Mouse (Mus musculus): ENCODE results near the gene Dlk1.

Dlk1 gene

DNA sequence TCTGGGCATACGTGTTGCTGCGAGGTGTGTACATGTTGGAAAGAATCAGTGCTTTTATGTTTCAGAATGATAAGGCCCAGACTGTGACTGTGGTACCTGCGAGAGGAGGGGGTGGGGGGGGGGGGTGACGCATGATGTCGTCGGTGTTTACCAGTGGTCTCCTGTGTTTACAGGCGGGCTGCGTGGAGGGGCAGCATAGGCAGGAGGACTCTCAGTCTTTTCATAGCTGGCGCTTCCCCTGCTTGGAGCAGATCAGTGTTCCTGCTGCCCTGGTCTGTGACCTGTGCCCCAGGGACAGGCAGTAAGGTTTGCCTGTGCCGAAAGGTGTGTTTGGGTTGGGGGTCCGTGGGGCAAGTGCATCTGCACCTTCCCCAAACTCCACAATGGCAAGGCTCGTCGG, at the start of gene Dlk1:
Gene Dlk1 (plus strand): TSS at position 232 of the 400 bp plus-strand sequence.
- no peak for DNase-seq (ENCODE audit: low spot score)

- no peak for DNase-seq (ENCODE audit: low spot score)
These were observed 49.7 kb upstream of the Dlk1 start for GRCm38 (mm10) chr12:109402943-109403342.

GRCm38 (mm10) chr12:109403752-109404151, 48.9 kb upstream of the Dlk1 start:
- DNase-seq (ENCODE audit: low spot score): no peak

- no peak for DNase-seq (ENCODE audit: low spot score)
These were observed 46.6 kb upstream of the Dlk1 start for GRCm38 (mm10) chr12:109406018-109406417.

GRCm38 (mm10) chr12:109410723-109411122, 41.9 kb upstream of the Dlk1 start:
- no peak for DNase-seq (ENCODE audit: low spot score)

GRCm38 (mm10) chr12:109411172-109412070, 41.2 kb upstream of the Dlk1 start:
- no peak for DNase-seq (ENCODE audit: low spot score)

DNA sequence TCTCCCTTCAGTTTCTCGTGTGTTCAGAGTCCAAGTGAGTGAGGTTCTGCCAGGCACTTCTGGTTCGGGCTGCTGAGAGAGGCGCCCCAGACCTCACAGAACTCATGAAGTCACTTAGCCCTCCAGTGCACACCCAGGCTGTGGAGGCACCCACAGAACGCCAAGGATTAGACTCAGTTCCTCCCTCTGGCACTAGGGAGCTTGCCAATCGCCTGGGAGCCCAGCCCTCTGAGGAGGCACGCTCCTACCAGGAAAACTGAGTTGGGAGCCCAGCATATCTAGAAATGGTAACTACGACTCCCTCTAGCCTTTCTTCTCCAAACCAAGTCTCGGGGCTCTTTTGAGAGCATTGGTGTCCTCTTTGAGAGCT, 40.6 kb upstream of the Dlk1 start:
- DNase-seq (ENCODE audit: low spot score): no peak

DNA sequence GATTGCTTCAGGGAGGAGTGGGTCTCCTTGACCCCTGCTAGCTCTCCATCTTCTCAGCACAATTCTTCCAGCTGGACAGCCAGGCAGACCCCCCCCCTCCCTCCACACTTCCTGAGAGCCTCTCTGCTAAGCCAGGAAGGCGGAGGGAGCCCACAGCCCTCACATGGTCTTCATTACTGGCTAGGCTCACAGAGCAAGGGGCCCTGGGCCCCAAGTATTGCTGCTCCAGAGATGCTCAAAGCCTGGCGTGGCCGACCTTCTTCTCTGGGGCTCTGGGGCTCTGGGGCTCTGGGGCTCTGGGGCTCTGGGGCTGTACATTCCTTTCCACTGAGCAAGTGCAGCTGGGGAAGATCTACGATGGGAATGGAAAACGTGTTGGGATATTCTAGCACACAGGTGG, 39.9 kb upstream of the Dlk1 start:
- DNase-seq (ENCODE audit: low spot score): no peak

- no peak for DNase-seq (ENCODE audit: low spot score)
These were observed 39.3 kb upstream of the Dlk1 start for GRCm38 (mm10) chr12:109413321-109413720.

DNA sequence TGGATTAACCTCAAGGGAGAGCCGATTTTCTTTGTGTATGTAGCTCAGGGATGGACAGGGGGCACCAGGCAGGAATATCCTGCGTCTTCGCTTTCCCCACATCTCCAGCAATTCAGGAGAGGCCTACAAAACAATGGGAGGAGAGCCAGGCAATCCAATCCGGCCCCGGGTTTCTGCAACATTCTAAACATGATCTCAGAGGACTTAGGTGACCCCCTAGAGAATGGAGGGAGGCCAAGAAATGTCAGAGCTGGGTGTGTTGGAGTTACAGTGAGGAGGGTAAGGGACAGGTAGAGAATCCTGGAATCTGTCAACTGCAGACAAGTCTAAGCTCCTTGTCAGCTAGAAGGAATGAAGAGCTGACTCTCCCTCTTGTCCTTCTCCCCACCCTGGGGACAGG, 35.9 kb upstream of the Dlk1 start:
- no peak for DNase-seq (ENCODE audit: low spot score)

DNA sequence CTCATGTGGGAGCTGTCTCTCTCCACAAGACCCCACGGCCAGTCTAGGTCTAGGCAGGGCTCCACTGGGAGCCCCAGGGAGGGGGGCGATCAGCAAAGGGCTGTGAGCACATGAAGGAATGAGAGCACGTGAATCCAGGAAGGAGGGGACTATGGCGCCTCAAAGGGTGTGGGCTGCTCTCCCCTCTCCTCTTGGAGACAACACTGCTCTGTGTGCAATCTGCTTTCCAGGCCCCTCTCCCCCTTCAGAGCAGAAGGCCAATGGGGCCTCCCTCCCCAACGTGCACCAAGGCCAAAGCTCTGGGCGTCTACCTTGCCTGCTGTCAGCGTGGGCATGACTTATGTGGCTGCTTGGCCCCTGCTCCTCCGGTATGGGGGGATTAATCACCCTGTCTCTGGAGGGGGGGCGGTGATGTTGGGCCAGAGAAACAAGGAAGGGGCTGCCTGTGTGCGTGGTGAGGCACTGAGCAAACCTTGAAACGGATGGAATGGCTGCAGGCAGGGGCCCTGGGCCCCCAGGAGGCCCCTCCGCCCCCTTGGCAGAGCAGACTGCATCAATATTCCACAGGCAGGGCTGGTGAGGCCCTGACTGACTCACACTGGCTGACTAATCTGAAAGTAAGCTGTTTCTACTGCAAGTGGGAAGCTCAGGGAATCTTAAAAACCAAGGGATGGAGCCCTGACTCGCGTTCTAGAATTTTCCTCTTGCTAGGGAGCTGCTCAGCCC, 35.0 kb upstream of the Dlk1 start:
- DNase-seq (ENCODE audit: low spot score): no peak

GRCm38 (mm10) chr12:109420006-109420405, 32.6 kb upstream of the Dlk1 start:
- no peak for DNase-seq (ENCODE audit: low spot score)

DNA sequence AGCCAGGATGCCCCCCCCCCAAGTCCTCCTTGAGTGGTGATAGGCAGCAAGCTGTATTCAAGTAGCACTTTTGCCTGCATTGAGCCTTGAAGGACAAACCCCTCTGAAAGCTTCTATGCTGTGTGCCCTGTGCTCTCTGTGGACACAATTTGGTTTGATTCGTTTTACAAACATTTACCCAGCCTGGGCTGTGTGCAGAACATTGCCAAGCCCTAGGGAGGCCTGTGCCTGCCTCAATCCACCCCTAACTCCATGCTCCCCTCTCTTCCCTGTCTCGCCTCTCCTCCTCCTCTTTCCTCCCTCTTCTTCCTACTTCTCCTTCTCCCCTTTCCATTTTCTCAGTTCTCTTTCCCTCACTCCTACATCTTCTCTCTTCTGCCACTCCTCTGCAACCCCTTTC, 29.5 kb upstream of the Dlk1 start:
- no peak for DNase-seq (ENCODE audit: low spot score)

GRCm38 (mm10) chr12:109423716-109424429, 28.8 kb upstream of the Dlk1 start:
- no peak for DNase-seq (ENCODE audit: low spot score)

GRCm38 (mm10) chr12:109424753-109425332, 27.8 kb upstream of the Dlk1 start:
- peak; percentile 37 for DNase-seq (ENCODE audit: low spot score)

- no peak for DNase-seq (ENCODE audit: low spot score)
These were observed 26.6 kb upstream of the Dlk1 start for GRCm38 (mm10) chr12:109425982-109426381.

DNA sequence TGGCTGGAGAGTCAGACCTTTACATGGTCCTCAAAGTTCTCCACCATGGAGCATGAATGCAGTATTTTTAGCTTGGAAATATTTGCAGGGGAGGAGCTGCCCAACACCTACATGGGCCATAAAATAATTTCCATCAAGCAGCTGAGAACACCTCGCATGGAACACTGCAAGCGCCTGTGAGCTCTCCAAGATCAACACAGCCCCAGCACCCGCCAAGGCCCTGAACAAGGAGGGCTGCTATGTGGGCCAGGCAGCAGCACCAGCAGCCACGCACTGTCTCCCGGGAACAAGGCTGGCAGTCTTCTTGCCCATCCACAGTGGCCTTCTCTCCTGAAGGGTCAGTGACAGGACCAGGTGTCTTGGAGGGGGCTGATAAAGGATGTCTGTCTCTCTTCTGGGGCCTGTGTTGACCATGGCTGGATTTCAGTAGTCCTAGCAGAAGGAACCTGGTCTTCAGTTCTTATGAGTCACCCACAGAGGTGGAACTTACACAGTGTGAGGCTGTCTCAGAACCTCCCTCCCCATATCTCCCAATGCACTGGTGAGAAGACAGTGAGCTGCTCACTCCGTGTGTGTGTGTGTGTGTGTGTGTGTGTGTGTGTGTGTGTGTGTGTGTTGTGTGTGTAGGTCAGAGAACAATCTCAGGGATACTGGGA, 20.0 kb upstream of the Dlk1 start:
- no peak for DNase-seq (ENCODE audit: low spot score)

- DNase-seq (ENCODE audit: low spot score): no peak
These were observed 16.2 kb upstream of the Dlk1 start for GRCm38 (mm10) chr12:109436367-109436807.

- no peak for DNase-seq (ENCODE audit: low spot score)
These were observed 15.8 kb upstream of the Dlk1 start for GRCm38 (mm10) chr12:109436852-109437251.

GRCm38 (mm10) chr12:109437559-109438350, 14.9 kb upstream of the Dlk1 start:
- no peak for DNase-seq (ENCODE audit: low spot score)

DNA sequence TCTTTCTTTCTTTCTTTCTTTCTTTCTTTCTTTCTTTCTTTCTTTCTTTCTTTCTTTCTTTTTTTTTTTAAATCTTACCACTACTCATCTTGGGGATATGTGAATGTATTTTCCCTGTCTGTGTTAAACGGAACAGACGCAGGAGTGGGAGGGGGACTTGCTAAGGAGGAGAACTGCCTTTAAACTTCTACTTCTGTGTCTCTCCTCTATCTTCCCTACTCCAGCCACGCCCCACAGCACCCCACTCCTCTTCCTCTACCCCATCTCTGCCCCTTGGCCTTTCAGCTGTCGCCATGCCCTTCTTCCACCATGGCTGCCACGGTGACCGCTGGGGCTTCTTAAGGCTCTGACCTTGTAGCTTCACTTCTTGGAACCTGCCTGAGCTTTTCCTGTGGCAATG, 14.2 kb upstream of the Dlk1 start:
- no peak for DNase-seq (ENCODE audit: low spot score)

Measured in left cerebral cortex, adult 11 months (tissue).